Mouse (Mus musculus) erythroid progenitor cell, adult 5-6 weeks (primary cell): ENCODE results near the gene Speer1. TPM values are rescaled to one million over a fixed set of nuclear protein-coding genes. Genes with fewer than 3 reads are reported as not detected.
"Not testable (repeated sequence)": the region's sequence is repeated elsewhere in the genome, so short reads cannot be mapped to it uniquely, and the experiment has no call there.

Source experiments
- ATAC-seq: replicated peaks from 2 replicates; pipeline ENCODE4 v1.8.0; 2016; ENCODE audit warnings: moderate number of reproducible peaks, mild to moderate bottlenecking, moderate TSS enrichment, inconsistent platforms; ENCODE audit not compliant: poor library complexity, low FRiP score, severe bottlenecking
- total RNA-seq, 2 experiments: library from RNA; stranded (forward) in 1 of 2; stranded (reverse) in 1 of 2; fragments of 150-400 nt in 1 of 2; fragments of 186-747, 209-891 nt in 1 of 2; gene quantifications; 2 replicates each; pipeline versions ENCODE4 v1.2.3 to v1.2.4; 2015 to 2017; ENCODE audit warnings: low replicate concordance in 2 of 2

Speer1 gene
- not detected in 2 replicates for total RNA-seq (2015; ENCODE audit: low replicate concordance)
- not detected in 2 replicates for total RNA-seq (2017; ENCODE audit: low replicate concordance)

DNA sequence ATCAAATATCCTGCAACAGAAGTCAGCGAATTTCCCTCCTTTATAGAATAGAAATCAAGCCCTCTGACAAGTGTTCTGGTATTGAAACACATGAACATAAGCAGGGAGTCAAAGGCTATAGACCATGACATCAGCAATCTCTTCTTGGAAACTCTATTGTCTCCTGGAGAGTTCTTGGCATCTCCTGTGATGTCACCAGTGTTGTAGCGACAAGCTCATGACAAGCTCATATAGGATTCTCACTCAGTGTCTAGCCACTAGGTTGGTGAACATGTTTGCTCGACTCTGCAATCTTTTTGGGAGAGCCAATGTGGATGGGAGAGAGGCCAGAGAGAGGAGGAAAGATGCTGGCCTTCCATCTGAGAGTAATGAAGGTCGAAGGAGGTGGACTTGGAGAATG lies at the start of gene Speer1:
Gene Speer1, plus strand, starts transcription at position 301 of the 400 bp plus-strand sequence.
- not testable (repeated sequence) for ATAC-seq

Other genes with a start within 250 kb of the Speer1 start
- not detected in 2 replicates for gene Gm8879, start 213.9 kb upstream of the Speer1 start, total RNA-seq (2015; ENCODE audit: low replicate concordance)
- not detected in 2 replicates for gene Gm8879, start 213.9 kb upstream of the Speer1 start, total RNA-seq (2017; ENCODE audit: low replicate concordance)
- gene Gm5861, start 158.4 kb upstream of the Speer1 start, total RNA-seq (2015; ENCODE audit: low replicate concordance) = not detected in 2 replicates
- gene Gm5861, start 158.4 kb upstream of the Speer1 start, total RNA-seq (2017; ENCODE audit: low replicate concordance) = not detected in 2 replicates
- not detected in 2 replicates for gene Gm8890, start 85.5 kb upstream of the Speer1 start, total RNA-seq (2015; ENCODE audit: low replicate concordance)
- gene Gm8890, start 85.5 kb upstream of the Speer1 start, total RNA-seq (2017; ENCODE audit: low replicate concordance) = not detected in 2 replicates
- gene Gm8897, start 74.9 kb downstream of the Speer1 start, total RNA-seq (2015; ENCODE audit: low replicate concordance) = not detected in 2 replicates
- not detected in 2 replicates for gene Gm8897, start 74.9 kb downstream of the Speer1 start, total RNA-seq (2017; ENCODE audit: low replicate concordance)
- not detected in 2 replicates for gene Gm8906, start 161.2 kb downstream of the Speer1 start, total RNA-seq (2015; ENCODE audit: low replicate concordance)
- gene Gm8906, start 161.2 kb downstream of the Speer1 start, total RNA-seq (2017; ENCODE audit: low replicate concordance) = not detected in 2 replicates